ENCODE assay signal across 19 mouse cellular contexts in the genomic region with DNA sequence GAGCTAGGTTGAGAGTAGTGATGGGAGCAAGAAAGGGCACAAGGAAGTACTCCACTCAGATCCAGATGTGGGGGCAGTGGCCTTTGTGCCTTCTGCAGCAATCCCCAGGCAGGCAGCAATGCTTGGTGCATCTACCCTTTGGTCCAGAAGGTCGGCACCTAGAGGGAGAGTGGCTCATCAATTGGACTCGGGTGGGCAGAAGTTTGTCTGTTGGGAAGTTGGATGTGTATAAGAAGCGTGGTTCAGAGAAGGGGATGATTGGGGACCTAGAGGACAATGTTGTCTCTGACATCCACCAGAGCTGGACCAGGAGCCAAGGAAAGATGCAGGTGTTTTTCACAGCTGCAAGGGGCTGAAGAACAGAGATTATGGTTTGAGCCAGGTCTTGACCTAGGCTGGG. TPM values are rescaled to one million over a fixed set of nuclear protein-coding genes. Genes with fewer than 3 reads are reported as not detected.
DNase-seq lines count a peak whose midpoint lies in the region; ATAC-seq lines count a peak whose summit lies in the region.
"Had no signal": no experiment of that assay in that cellular context is flagged by ENCODE, and none has a peak within 500 bp of the region (broad histone marks: within the 10 kb centered on the region; RNA-seq: fewer than 3 reads in every experiment).

No protein-coding gene starts in this region.

- H3K9ac ChIP-seq in hindbrain, embryonic 13.5 days = no peak overlapping the region
- H3K9ac ChIP-seq in hindbrain, embryonic 12.5 days = no peak overlapping the region
- no peak overlapping the region for H3K9ac ChIP-seq in intestine, embryonic 15.5 days
- no peak overlapping the region for H3K9ac ChIP-seq in stomach, embryonic 14.5 days (replicated peaks; ENCODE audit: low read depth, low read length)
- H3K9ac ChIP-seq: embryonic facial prominence, embryonic 15.5 days; kidney, embryonic 15.5 days had no signal

- H3K4me3 ChIP-seq in hindbrain, embryonic 13.5 days = 0 out of 2 replicates have a peak overlapping the region, but pooled peaks have one; percentile 5
- H3K4me3 ChIP-seq in hindbrain, embryonic 12.5 days = no peak overlapping the region
- H3K4me3 ChIP-seq in intestine, embryonic 15.5 days (replicated peaks) = no peak overlapping the region
- no peak overlapping the region for H3K4me3 ChIP-seq in stomach, embryonic 14.5 days (ENCODE audit: low read depth, low read length)
- H3K4me3 ChIP-seq: embryonic facial prominence, embryonic 15.5 days; kidney, embryonic 15.5 days; megakaryocyte, embryonic 14.5 days had no signal

- DNase-seq in embryo, embryonic 9.5 days (ENCODE audit: extremely low spot score) = peak; percentile 22
- no peak for DNase-seq in left cerebral cortex, postnatal 25 days (ENCODE audit: low spot score in 2 of 2)
- DNase-seq in gastrocnemius, postnatal 25 days = no peak
- DNase-seq: cerebellum, adult 8-10 months; layer of hippocampus, postnatal 36 days; lung, postnatal 10 days had no signal

- ATAC-seq in hindbrain, embryonic 13.5 days (ENCODE audit: low FRiP score) = no peak
- no peak for ATAC-seq in hindbrain, embryonic 12.5 days (ENCODE audit: low FRiP score)
- no peak for ATAC-seq in intestine, embryonic 15.5 days
- ATAC-seq in stomach, embryonic 14.5 days (ENCODE audit: insufficient number of reproducible peaks, insufficient read depth, low FRiP score, low read depth) = no peak
- ATAC-seq: forebrain, embryonic 16.5 days; inflammation-experienced regulatory T-cells, adult 6 months; midbrain, embryonic 16.5 days had no signal

- H3K9me3 ChIP-seq in hindbrain, embryonic 13.5 days = no peaks in the 10 kb centered on the region
- H3K9me3 ChIP-seq in hindbrain, embryonic 12.5 days (replicated peaks) = no peaks in the 10 kb centered on the region
- no peaks in the 10 kb centered on the region for H3K9me3 ChIP-seq in intestine, embryonic 15.5 days
- no peaks in the 10 kb centered on the region for H3K9me3 ChIP-seq in stomach, embryonic 14.5 days (ENCODE audit: control insufficient read depth, low read depth, low read length)
- H3K9me3 ChIP-seq: embryonic facial prominence, embryonic 15.5 days; kidney, embryonic 15.5 days had no signal

- intact Hi-C loops in left cerebral cortex, postnatal 25 days (cut with DNase I) = no loop called here

- no peak overlapping the region for H3K4me2 ChIP-seq in hindbrain, embryonic 13.5 days
- H3K4me2 ChIP-seq in hindbrain, embryonic 12.5 days (replicated peaks) = no peak overlapping the region
- H3K4me2 ChIP-seq in intestine, embryonic 15.5 days (replicated peaks) = 0 out of 2 replicates have a peak overlapping the region, but pooled peaks have one; percentile 33
- H3K4me2 ChIP-seq in stomach, embryonic 14.5 days (replicated peaks; ENCODE audit: low read depth, low read length) = peak overlapping the region; percentile 31; the same call in 1 of the 2 replicates
- H3K4me2 ChIP-seq: kidney, embryonic 15.5 days had no signal

- peaks cover 6% of the 10 kb centered on the region; the same call in 1 of the 2 replicates for H3K36me3 ChIP-seq in hindbrain, embryonic 13.5 days
- H3K36me3 ChIP-seq in hindbrain, embryonic 12.5 days = no peaks in the 10 kb centered on the region
- no peaks in the 10 kb centered on the region for H3K36me3 ChIP-seq in intestine, embryonic 15.5 days
- no peaks in the 10 kb centered on the region for H3K36me3 ChIP-seq in stomach, embryonic 14.5 days (ENCODE audit: control insufficient read depth, insufficient read depth, low read length)
- H3K36me3 ChIP-seq: embryonic facial prominence, embryonic 15.5 days; kidney, embryonic 15.5 days had no signal

- H3K27ac ChIP-seq in hindbrain, embryonic 13.5 days = no peak overlapping the region
- H3K27ac ChIP-seq in hindbrain, embryonic 12.5 days = no peak overlapping the region
- no peak overlapping the region for H3K27ac ChIP-seq in intestine, embryonic 15.5 days
- H3K27ac ChIP-seq in stomach, embryonic 14.5 days (ENCODE audit: low read length) = no peak overlapping the region
- H3K27ac ChIP-seq: embryonic facial prominence, embryonic 15.5 days; kidney, embryonic 15.5 days had no signal

- H3K4me1 ChIP-seq in hindbrain, embryonic 13.5 days (replicated peaks) = peaks cover 22% of the 10 kb centered on the region
- H3K4me1 ChIP-seq in hindbrain, embryonic 12.5 days = peaks cover 17% of the 10 kb centered on the region
- peaks cover 24% of the 10 kb centered on the region for H3K4me1 ChIP-seq in intestine, embryonic 15.5 days (replicated peaks)
- peaks cover 10% of the 10 kb centered on the region; the same call in 1 of the 2 replicates for H3K4me1 ChIP-seq in stomach, embryonic 14.5 days (ENCODE audit: control insufficient read depth, insufficient read depth, low read length)

- peaks cover 84% of the 10 kb centered on the region for H3K27me3 ChIP-seq in hindbrain, embryonic 13.5 days
- H3K27me3 ChIP-seq in hindbrain, embryonic 12.5 days = peaks cover 75% of the 10 kb centered on the region
- H3K27me3 ChIP-seq in intestine, embryonic 15.5 days (replicated peaks) = peaks cover 37% of the 10 kb centered on the region
- peaks cover 13% of the 10 kb centered on the region; the same call in 1 of the 2 replicates for H3K27me3 ChIP-seq in stomach, embryonic 14.5 days (ENCODE audit: control insufficient read depth, insufficient read depth, low read length)

- 15% methylated on average over 3 of the region's 3 CpGs for WGBS in hindbrain, embryonic 13.5 days
- 12% methylated on average over 3 of the region's 3 CpGs for WGBS in hindbrain, embryonic 12.5 days
- 31% methylated on average over 3 of the region's 3 CpGs for WGBS in intestine, embryonic 15.5 days
- 24% methylated on average over 3 of the region's 3 CpGs for WGBS in stomach, embryonic 14.5 days

RNA-seq across cellular contexts. Expression of gene Isl2, which starts 10.4 kb away (rescaled TPM):
- polyA plus RNA-seq in hindbrain, embryonic 13.5 days (2015; fragmentation: Nextera tagmentation; extraction: Ambion mirVana) = 11.3 and 12.2 TPM in 2 replicates
- polyA plus RNA-seq in hindbrain, embryonic 12.5 days (2016; fragmentation: Nextera tagmentation; extraction: Ambion mirVana) = 16.7 and 20.0 TPM in 2 replicates
- 3.3 and 3.7 TPM in 2 replicates for polyA plus RNA-seq in intestine, embryonic 15.5 days (2015; fragmentation: Nextera tagmentation; extraction: Ambion mirVana)
- 7.7 and 9.3 TPM in 2 replicates for polyA plus RNA-seq in stomach, embryonic 14.5 days (2014; fragmentation: Nextera tagmentation; extraction: Ambion mirVana)
- total RNA-seq in left cerebral cortex, postnatal 25 days (2021) = not detected
- total RNA-seq in gastrocnemius, postnatal 25 days (2021) = not detected
- total RNA-seq: adrenal gland, adult 18-20 months; layer of hippocampus, postnatal 36 days; left cerebral cortex, postnatal 4 days had no signal
- polyA plus RNA-seq: gonadal fat pad, adult 2 months; inflammation-experienced regulatory T-cells, adult 6 months had no signal

RNA-seq across cellular contexts. Expression of gene Etfa, which starts 36.8 kb away (rescaled TPM):
- 95.5 and 104 TPM in 2 replicates for polyA plus RNA-seq in hindbrain, embryonic 13.5 days (2015; fragmentation: Nextera tagmentation; extraction: Ambion mirVana)
- 118 and 123 TPM in 2 replicates for polyA plus RNA-seq in hindbrain, embryonic 12.5 days (2016; fragmentation: Nextera tagmentation; extraction: Ambion mirVana)
- polyA plus RNA-seq in intestine, embryonic 15.5 days (2015; fragmentation: Nextera tagmentation; extraction: Ambion mirVana) = 288 and 318 TPM in 2 replicates
- polyA plus RNA-seq in stomach, embryonic 14.5 days (2014; fragmentation: Nextera tagmentation; extraction: Ambion mirVana) = 224 and 233 TPM in 2 replicates
- 10 to 100 TPM; 42.6 to 45.8 TPM for total RNA-seq in left cerebral cortex, postnatal 25 days (2021)
- total RNA-seq in gastrocnemius, postnatal 25 days (2021) = 100 to 1,000 TPM; 245 to 247 TPM

Comparison
In these comparisons a context has a peak if more than half of its experiments do, and no peak if none do; other contexts are left out.
1. H3K4me2 ChIP-seq: peak in intestine, embryonic 15.5 days (single experiment) and stomach, embryonic 14.5 days (single experiment); none in hindbrain, embryonic 13.5 days (single experiment) and hindbrain, embryonic 12.5 days (single experiment).